8 mouse cellular contexts compared by ENCODE assay signal in the genomic region with DNA sequence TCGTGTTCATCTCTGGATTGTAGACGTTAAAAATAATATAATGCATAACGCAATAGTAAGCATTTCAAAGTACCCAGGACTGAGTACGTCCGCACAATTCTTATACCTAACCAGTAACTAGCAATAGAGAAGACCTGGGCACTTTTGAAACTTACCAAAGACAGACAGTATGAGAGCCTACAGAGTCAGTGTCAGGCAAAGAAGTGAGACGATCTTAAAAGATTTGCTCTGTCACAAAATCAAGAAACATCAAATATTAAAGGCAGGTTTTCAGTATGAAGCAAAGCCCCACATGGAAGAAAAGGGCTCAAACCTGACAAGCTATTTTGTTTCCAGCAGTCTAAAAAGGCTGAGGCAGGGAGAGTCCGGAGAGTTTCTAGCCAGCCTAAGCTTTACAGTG. TPM values are rescaled to one million over a fixed set of nuclear protein-coding genes. Genes with fewer than 3 reads are reported as not detected.
DNase-seq lines count a peak whose midpoint lies in the region; ATAC-seq and TF ChIP-seq lines count a peak whose summit lies in the region.

No protein-coding gene starts in this region.

- ATAC-seq in neural tube, embryonic 11.5 days (ENCODE audit: insufficient read depth, low FRiP score, low TSS enrichment): no peak
- ATAC-seq in limb, embryonic 14.5 days (ENCODE audit: low FRiP score, low read depth): no peak
- no peak for ATAC-seq in stomach, embryonic 15.5 days (ENCODE audit: insufficient read depth, low FRiP score, low read depth)
- ATAC-seq in frontal cortex, adult (ENCODE audit: low TSS enrichment): no peak

- no peak for TF ChIP-seq POLR2A in limb, embryonic 14.5 days (IDR thresholded peaks at IDR 0.05; ENCODE audit: borderline replicate concordance, extremely low read depth, insufficient read depth, insufficient read length)

- peak; percentile 3 for DNase-seq in embryo, embryonic 10 days (ENCODE audit: low spot score)
- no peak for DNase-seq in embryo, embryonic 11 days
- no peak for DNase-seq in neural tube, embryonic 11.5 days (ENCODE audit: low spot score)
- DNase-seq in neural tube, embryonic 10.5 days (ENCODE audit: extremely low spot score, low spot score): no peak
- DNase-seq in limb, embryonic 14.5 days (ENCODE audit: low spot score): no peak
- DNase-seq in cerebellum, postnatal 4 days (ENCODE audit: low spot score in 2 of 2): no peak

- no peak overlapping the region for H3K9ac ChIP-seq in neural tube, embryonic 11.5 days (ENCODE audit: low read length)
- H3K9ac ChIP-seq in limb, embryonic 14.5 days (ENCODE audit: low read depth, low read length, severe bottlenecking): no peak overlapping the region
- H3K9ac ChIP-seq in stomach, embryonic 15.5 days: no peak overlapping the region

- 16% methylated on average over 7 of the region's 7 CpGs for WGBS in neural tube, embryonic 11.5 days
- 21% methylated on average over 7 of the region's 7 CpGs for WGBS in limb, embryonic 14.5 days
- 26% methylated on average over 7 of the region's 7 CpGs for WGBS in stomach, embryonic 15.5 days

- no peaks in the 10 kb centered on the region for H3K27me3 ChIP-seq in neural tube, embryonic 11.5 days (ENCODE audit: control insufficient read depth, insufficient read depth, low read length)
- no peaks in the 10 kb centered on the region for H3K27me3 ChIP-seq in limb, embryonic 14.5 days (ENCODE audit: control insufficient read depth, insufficient read depth, low read length)
- no peaks in the 10 kb centered on the region for H3K27me3 ChIP-seq in stomach, embryonic 15.5 days (replicated peaks)

- no peak overlapping the region for H3K27ac ChIP-seq in neural tube, embryonic 11.5 days (ENCODE audit: low read depth, low read length)
- H3K27ac ChIP-seq in limb, embryonic 14.5 days (replicated peaks; ENCODE audit: low read depth, low read length): no peak overlapping the region
- peak overlapping the region; percentile 40; the same call in 1 of the 2 replicates for H3K27ac ChIP-seq in stomach, embryonic 15.5 days

- peak overlapping the region; percentile 67 for H3K4me2 ChIP-seq in neural tube, embryonic 11.5 days (ENCODE audit: low read depth)
- peak overlapping the region; percentile 71 for H3K4me2 ChIP-seq in limb, embryonic 14.5 days (replicated peaks; ENCODE audit: low read depth, low read length, severe bottlenecking)
- H3K4me2 ChIP-seq in stomach, embryonic 15.5 days: peak overlapping the region; percentile 73

- no peaks in the 10 kb centered on the region for H3K36me3 ChIP-seq in neural tube, embryonic 11.5 days (ENCODE audit: control insufficient read depth, insufficient read depth, low read length)
- no peaks in the 10 kb centered on the region for H3K36me3 ChIP-seq in limb, embryonic 14.5 days (ENCODE audit: control insufficient read depth, insufficient read depth, low read length)
- H3K36me3 ChIP-seq in stomach, embryonic 15.5 days: no peaks in the 10 kb centered on the region

- no peaks in the 10 kb centered on the region for H3K9me3 ChIP-seq in neural tube, embryonic 11.5 days (ENCODE audit: control insufficient read depth, low read length)
- no peaks in the 10 kb centered on the region for H3K9me3 ChIP-seq in limb, embryonic 14.5 days (ENCODE audit: control insufficient read depth, low read length)
- H3K9me3 ChIP-seq in stomach, embryonic 15.5 days: no peaks in the 10 kb centered on the region

- H3K4me1 ChIP-seq in neural tube, embryonic 11.5 days (ENCODE audit: control insufficient read depth, insufficient read depth, low read length): peaks cover 2% of the 10 kb centered on the region; the same call in 1 of the 2 replicates
- peaks cover 17% of the 10 kb centered on the region for H3K4me1 ChIP-seq in limb, embryonic 14.5 days (ENCODE audit: control insufficient read depth, insufficient read depth, low read length)
- peaks cover 33% of the 10 kb centered on the region for H3K4me1 ChIP-seq in stomach, embryonic 15.5 days

- H3K4me3 ChIP-seq in neural tube, embryonic 11.5 days (ENCODE audit: low read depth, low read length): 0 out of 2 replicates have a peak overlapping the region, but pooled peaks have one; percentile 20
- H3K4me3 ChIP-seq in limb, embryonic 14.5 days (replicated peaks; ENCODE audit: low read length): peak overlapping the region; percentile 99
- H3K4me3 ChIP-seq in stomach, embryonic 15.5 days (replicated peaks): peak overlapping the region; percentile 75

RNA-seq across cellular contexts. Expression of gene Frs2, which starts 0.9 kb away (rescaled TPM):
- polyA plus RNA-seq in neural tube, embryonic 11.5 days (2014; fragmentation: Nextera tagmentation; extraction: Ambion mirVana): 32.7 and 33.9 TPM in 2 replicates
- polyA plus RNA-seq in limb, embryonic 14.5 days (2012; rRNA removed): 36.6 and 44.1 TPM in 2 replicates
- 29.1 and 32.8 TPM in 2 replicates for polyA plus RNA-seq in limb, embryonic 14.5 days (2014; fragmentation: Nextera tagmentation; extraction: Ambion mirVana)
- 18.4 and 18.8 TPM in 2 replicates for polyA plus RNA-seq in stomach, embryonic 15.5 days (2015; fragmentation: Nextera tagmentation; extraction: Ambion mirVana)

Comparison
In these comparisons a context has a peak if more than half of its experiments do, and no peak if none do; other contexts are left out.
1. H3K4me3 ChIP-seq: peak in every context shown above with its lines; median percentile 99 in limb, embryonic 14.5 days; 75 in stomach, embryonic 15.5 days; 20 in neural tube, embryonic 11.5 days.